Mouse (Mus musculus) liver, embryonic 15.5 days (tissue): Measurements from ENCODE around the gene C2cd4c. TPM values are rescaled to one million over a fixed set of nuclear protein-coding genes. Genes with fewer than 3 reads are reported as not detected.

Experiments used
- ATAC-seq: fragments of 200-750 bp; cut with Nextera tagmentation; 2 replicates; pipeline ENCODE4 v1.8.0; 2017; ENCODE audit warnings: moderate number of reproducible peaks, mild to moderate bottlenecking, moderate library complexity; ENCODE audit not compliant: insufficient read depth
- H3K27ac ChIP-seq: fragments of 300-500 bp; sonication (generic); replicated peaks from 2 replicates; pipeline ENCODE4 v1.5.1; 2015; ENCODE audit warnings: mild to moderate bottlenecking, inconsistent platforms
- H3K27me3 ChIP-seq: fragments of 300-500 bp; sonication (generic); 2 replicates; pipeline ENCODE4 v1.6.1; 2015; ENCODE audit warnings: mild to moderate bottlenecking, inconsistent platforms
- H3K36me3 ChIP-seq: fragments of 300-500 bp; sonication (generic); replicated peaks from 2 replicates; pipeline ENCODE4 v1.6.1; 2015; ENCODE audit warnings: moderate library complexity, mild to moderate bottlenecking, inconsistent platforms
- H3K4me1 ChIP-seq: fragments of 300-500 bp; sonication (generic); replicated peaks from 2 replicates; pipeline ENCODE4 v1.6.1; 2015; ENCODE audit warnings: inconsistent platforms
- H3K4me2 ChIP-seq: fragments of 300-500 bp; sonication (generic); 2 replicates; pipeline ENCODE4 v1.6.1; 2015; ENCODE audit warnings: moderate library complexity, mild to moderate bottlenecking, inconsistent platforms
- H3K4me3 ChIP-seq: fragments of 300-500 bp; sonication (generic); replicated peaks from 2 replicates; pipeline ENCODE4 v1.5.1; 2015; ENCODE audit warnings: mild to moderate bottlenecking, inconsistent platforms
- H3K9ac ChIP-seq: fragments of 300-500 bp; sonication (generic); 2 replicates; pipeline ENCODE4 v1.6.1; 2015; ENCODE audit warnings: moderate library complexity, mild to moderate bottlenecking, inconsistent platforms
- H3K9me3 ChIP-seq: fragments of 300-500 bp; sonication (generic); replicated peaks from 2 replicates; pipeline ENCODE4 v1.6.1; 2016; ENCODE audit warnings: inconsistent platforms
- WGBS: fragments of 180-500 bp; shearing (Covaris S2); methylation state at CpG from one replicate; pipeline ENCODE4 v1.1.7; 2015; ENCODE audit warnings: mixed read lengths; ENCODE audit not compliant: insufficient replicate concordance; 5-methylcytosine and 5-hydroxymethylcytosine counted together
- polyA plus RNA-seq: library from polyadenylated mRNA; unstranded; fragments of >200 nt; fragmentation: Nextera tagmentation; extraction: Ambion mirVana; gene quantifications from 2 replicates; pipeline ENCODE4 v1.2.1, GENCODE M21; 2015

The C2cd4c gene
- polyA plus RNA-seq, 1 experiment from 2014 or later = not detected

GRCm38 (mm10) chr10:79636287-79636686 lies 22.5 kb upstream of the C2cd4c start:
- no peak overlapping the region for H3K9ac ChIP-seq
- no peak overlapping the region for H3K4me2 ChIP-seq
- no peak overlapping the region for H3K27ac ChIP-seq
- H3K4me3 ChIP-seq = no peak overlapping the region
- no peak for ATAC-seq
- H3K27me3 ChIP-seq = peaks cover 75% of the 10 kb centered on the region
- H3K9me3 ChIP-seq = no peaks in the 10 kb centered on the region
- H3K36me3 ChIP-seq = no peaks in the 10 kb centered on the region
- WGBS = 68% methylated on average over 8 of the region's 8 CpGs
- no peaks in the 10 kb centered on the region for H3K4me1 ChIP-seq

GRCm38 (mm10) chr10:79633006-79633777 lies 19.4 kb upstream of the C2cd4c start:
- Histone ChIP-seq H3K9ac (no peak overlapping the region), H3K4me2 (no peak overlapping the region), H3K9me3 (no peaks in the 10 kb centered on the region), H3K36me3 (no peaks in the 10 kb centered on the region), H3K27me3 (peaks cover 51% of the 10 kb centered on the region), H3K4me1 (no peaks in the 10 kb centered on the region), H3K27ac (no peak overlapping the region), H3K4me3 (no peak overlapping the region)
- WGBS = 58% methylated on average over 17 of the region's 17 CpGs
- no peak for ATAC-seq

GRCm38 (mm10) chr10:79631432-79631831 lies 17.6 kb upstream of the C2cd4c start:
- no peaks in the 10 kb centered on the region for H3K9me3 ChIP-seq
- 53% methylated on average over 4 of the region's 4 CpGs for WGBS
- H3K36me3 ChIP-seq = no peaks in the 10 kb centered on the region
- H3K27ac ChIP-seq = no peak overlapping the region
- H3K4me3 ChIP-seq = no peak overlapping the region
- no peaks in the 10 kb centered on the region for H3K4me1 ChIP-seq
- H3K4me2 ChIP-seq = no peak overlapping the region
- H3K9ac ChIP-seq = no peak overlapping the region
- no peak for ATAC-seq
- H3K27me3 ChIP-seq = peaks cover 33% of the 10 kb centered on the region

- no peak overlapping the region for H3K4me3 ChIP-seq
- no peaks in the 10 kb centered on the region for H3K4me1 ChIP-seq
- H3K27me3 ChIP-seq = peaks cover 6% of the 10 kb centered on the region; the same call in 1 of the 2 replicates
- H3K9ac ChIP-seq = no peak overlapping the region
- no peaks in the 10 kb centered on the region for H3K9me3 ChIP-seq
- no peak for ATAC-seq
- no peak overlapping the region for H3K4me2 ChIP-seq
- H3K27ac ChIP-seq = no peak overlapping the region
- H3K36me3 ChIP-seq = no peaks in the 10 kb centered on the region
- WGBS = 64% methylated on average over 5 of the region's 5 CpGs
These were observed 14.6 kb upstream of the C2cd4c start for GRCm38 (mm10) chr10:79628377-79628776.

- Histone ChIP-seq H3K9ac (no peak overlapping the region), H3K27me3 (no peaks in the 10 kb centered on the region), H3K4me1 (no peaks in the 10 kb centered on the region), H3K36me3 (no peaks in the 10 kb centered on the region), H3K27ac (no peak overlapping the region), H3K9me3 (no peaks in the 10 kb centered on the region), H3K4me3 (no peak overlapping the region), H3K4me2 (no peak overlapping the region)
- WGBS = 67% methylated on average over 10 of the region's 10 CpGs
- ATAC-seq = no peak
These were observed 12.3 kb upstream of the C2cd4c start for GRCm38 (mm10) chr10:79626156-79626555.

- Histone ChIP-seq H3K9ac (no peak overlapping the region), H3K27me3 (no peaks in the 10 kb centered on the region), H3K9me3 (no peaks in the 10 kb centered on the region), H3K27ac (no peak overlapping the region), H3K36me3 (no peaks in the 10 kb centered on the region), H3K4me2 (no peak overlapping the region), H3K4me3 (no peak overlapping the region), H3K4me1 (no peaks in the 10 kb centered on the region)
- WGBS = 64% methylated on average over 9 of the region's 9 CpGs
- ATAC-seq = no peak
These were observed 11.6 kb upstream of the C2cd4c start for GRCm38 (mm10) chr10:79625398-79625797.

GRCm38 (mm10) chr10:79623950-79624349 lies 10.1 kb upstream of the C2cd4c start:
- no peak overlapping the region for H3K27ac ChIP-seq
- H3K4me2 ChIP-seq = no peak overlapping the region
- no peaks in the 10 kb centered on the region for H3K36me3 ChIP-seq
- H3K4me1 ChIP-seq = no peaks in the 10 kb centered on the region
- no peak for ATAC-seq
- H3K9me3 ChIP-seq = no peaks in the 10 kb centered on the region
- no peaks in the 10 kb centered on the region for H3K27me3 ChIP-seq
- WGBS = 58% methylated on average over 12 of the region's 12 CpGs
- no peak overlapping the region for H3K4me3 ChIP-seq
- H3K9ac ChIP-seq = no peak overlapping the region

GRCm38 (mm10) chr10:79616376-79616775 lies 2.6 kb upstream of the C2cd4c start:
- Histone ChIP-seq H3K27me3 (peaks cover 39% of the 10 kb centered on the region), H3K36me3 (no peaks in the 10 kb centered on the region), H3K9me3 (no peaks in the 10 kb centered on the region), H3K4me3 (no peak overlapping the region), H3K9ac (no peak overlapping the region), H3K27ac (no peak overlapping the region), H3K4me2 (no peak overlapping the region), H3K4me1 (peaks cover 11% of the 10 kb centered on the region)
- ATAC-seq = no peak
- WGBS = 73% methylated on average over 5 of the region's 5 CpGs

GRCm38 (mm10) chr10:79615860-79616259 lies 2.0 kb upstream of the C2cd4c start:
- no peak for ATAC-seq
- H3K27me3 ChIP-seq = peaks cover 44% of the 10 kb centered on the region
- no peaks in the 10 kb centered on the region for H3K36me3 ChIP-seq
- no peak overlapping the region for H3K27ac ChIP-seq
- H3K4me2 ChIP-seq = no peak overlapping the region
- 15% methylated on average over 8 of the region's 8 CpGs for WGBS
- H3K4me3 ChIP-seq = no peak overlapping the region
- H3K4me1 ChIP-seq = peaks cover 11% of the 10 kb centered on the region
- H3K9me3 ChIP-seq = no peaks in the 10 kb centered on the region
- no peak overlapping the region for H3K9ac ChIP-seq

GRCm38 (mm10) chr10:79614305-79614643 lies 449 bp upstream of the C2cd4c start:
- Histone ChIP-seq H3K9ac (no peak overlapping the region), H3K4me2 (peak overlapping the region; percentile 73), H3K4me3 (no peak overlapping the region), H3K27ac (no peak overlapping the region), H3K27me3 (peaks cover 57% of the 10 kb centered on the region), H3K36me3 (no peaks in the 10 kb centered on the region), H3K4me1 (peaks cover 11% of the 10 kb centered on the region), H3K9me3 (no peaks in the 10 kb centered on the region)
- ATAC-seq = no peak
- 59% methylated on average over 1 of the region's 1 CpGs for WGBS

- H3K27me3 ChIP-seq = peaks cover 59% of the 10 kb centered on the region
- no peaks in the 10 kb centered on the region for H3K9me3 ChIP-seq
- WGBS = 9% methylated on average over 51 of the region's 51 CpGs
- H3K27ac ChIP-seq = no peak overlapping the region
- no peak overlapping the region for H3K4me3 ChIP-seq
- ATAC-seq = no peak
- no peak overlapping the region for H3K4me2 ChIP-seq
- no peaks in the 10 kb centered on the region for H3K36me3 ChIP-seq
- no peak overlapping the region for H3K9ac ChIP-seq
- H3K4me1 ChIP-seq = peaks cover 11% of the 10 kb centered on the region
These were observed 1.4 kb downstream of the C2cd4c start for GRCm38 (mm10) chr10:79612192-79613135.
